Mouse (Mus musculus): ENCODE data around the gene Xrcc2.

DNA sequence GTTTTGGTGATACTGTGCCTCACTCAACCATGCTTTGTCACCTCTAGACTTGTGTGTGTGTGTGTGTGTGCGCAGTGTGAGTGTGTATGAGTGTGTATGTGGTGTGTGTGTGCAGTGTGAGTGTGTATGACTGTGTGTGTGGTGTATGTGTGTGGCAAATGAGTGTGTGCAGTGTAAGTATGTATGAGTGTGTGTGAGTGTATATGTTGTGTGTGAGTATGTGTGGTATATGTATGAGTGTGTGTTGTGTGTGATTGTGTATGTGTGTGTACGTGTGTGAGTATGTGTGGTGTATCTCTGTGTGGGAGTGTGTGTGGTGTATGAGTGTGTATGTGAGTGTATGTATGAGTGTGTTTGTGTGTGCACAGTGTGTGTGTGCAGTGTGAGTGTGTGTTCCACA lies 61.1 kb downstream of the Xrcc2 start:
- TF ChIP-seq CTCF (IDR thresholded peaks at IDR 0.05; ENCODE audit: insufficient read depth, low read length), result no peak
- no peak for TF ChIP-seq POLR2A (IDR thresholded peaks at IDR 0.05; ENCODE audit: borderline replicate concordance, extremely low read depth, low read depth, low read length)

Data from lung, adult 2 months (tissue).